Mouse (Mus musculus) intestine, embryonic 16.5 days (tissue): Measurements from ENCODE around the gene Prkn. TPM values are rescaled to one million over a fixed set of nuclear protein-coding genes. Genes with fewer than 3 reads are reported as not detected.
A peak's percentile ranks its signal among the peaks of the same experiment; 100 is the strongest.

Source experiments
- ATAC-seq: fragments of 200-750 bp; cut with Nextera tagmentation; 2 replicates; pipeline ENCODE4 v1.8.0; 2017; ENCODE audit warnings: moderate TSS enrichment, moderate library complexity
- H3K27ac ChIP-seq: fragments of 300-500 bp; sonication (generic); 2 replicates; pipeline ENCODE4 v1.5.1; 2014; ENCODE audit warnings: mild to moderate bottlenecking, low read length
- H3K27me3 ChIP-seq: fragments of 300-500 bp; sonication (generic); replicated peaks from 2 replicates; pipeline ENCODE4 v1.6.1; 2014; ENCODE audit warnings: low read length, control low read depth, mixed read lengths; ENCODE audit not compliant: control insufficient read depth, insufficient read depth
- H3K36me3 ChIP-seq: fragments of 300-500 bp; sonication (generic); 2 replicates; pipeline ENCODE4 v1.6.1; 2014; ENCODE audit warnings: low read length, control low read depth; ENCODE audit not compliant: control insufficient read depth, insufficient read depth
- H3K4me1 ChIP-seq: fragments of 300-500 bp; sonication (generic); 2 replicates; pipeline ENCODE4 v1.6.1; 2014; ENCODE audit warnings: low read length, control low read depth, mixed read lengths; ENCODE audit not compliant: control insufficient read depth, insufficient read depth
- H3K4me2 ChIP-seq: fragments of 300-500 bp; sonication (generic); 2 replicates; pipeline ENCODE4 v1.6.1; 2014; ENCODE audit warnings: low read depth, low read length, control low read depth
- H3K4me3 ChIP-seq: fragments of 300-500 bp; sonication (generic); 2 replicates; pipeline ENCODE4 v1.5.1; 2014; ENCODE audit warnings: mild to moderate bottlenecking, low read length
- H3K9ac ChIP-seq: fragments of 300-500 bp; sonication (generic); 2 replicates; pipeline ENCODE4 v1.6.1; 2014; ENCODE audit warnings: low read depth, low read length
- H3K9me3 ChIP-seq: fragments of 300-500 bp; sonication (generic); 2 replicates; pipeline ENCODE4 v1.6.1; 2016; ENCODE audit warnings: low read length, control low read depth; ENCODE audit not compliant: control insufficient read depth
- WGBS: fragments of 180-500 bp; shearing (Covaris S2); extraction: QIAGEN DNeasy Blood & Tissue Kit; methylation state at CpG from one replicate; pipeline ENCODE4 v1.1.7; 2014; 5-methylcytosine and 5-hydroxymethylcytosine counted together
- polyA plus RNA-seq: library from polyadenylated mRNA; unstranded; fragments of >200 nt; fragmentation: Nextera tagmentation; extraction: Ambion mirVana; gene quantifications from 2 replicates; pipeline ENCODE4 v1.2.1, GENCODE M21; 2015

Gene Prkn
- polyA plus RNA-seq, result 1.2 and 1.3 TPM in 2 replicates

DNA sequence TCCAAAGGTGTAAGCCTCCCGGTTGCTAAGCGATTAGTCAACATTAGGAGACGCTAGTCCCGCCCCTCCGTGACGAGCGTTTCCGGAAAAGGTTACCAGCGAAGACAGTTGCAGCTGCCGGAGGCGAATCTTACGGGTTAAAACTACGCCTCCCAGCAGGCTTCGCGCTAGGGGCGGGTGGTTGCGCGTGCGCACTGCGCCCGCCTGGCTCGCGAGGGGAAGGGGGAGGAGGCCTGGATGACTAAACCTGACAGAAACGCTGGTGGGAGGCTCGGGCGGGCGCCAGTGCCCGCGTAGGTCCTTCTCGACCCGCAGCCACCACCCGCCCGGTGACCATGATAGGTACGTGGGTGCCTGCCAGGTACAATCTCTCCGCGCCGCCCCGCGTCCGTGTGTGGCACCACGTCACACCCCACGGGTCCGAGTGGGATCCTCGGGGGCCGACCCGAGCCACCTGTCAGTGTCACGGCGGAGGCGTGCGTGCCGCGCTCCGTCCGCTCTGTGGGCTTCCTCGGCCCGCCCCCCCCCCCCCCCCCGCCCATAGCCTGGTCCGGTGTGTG, at the start of gene Prkn, which contains the start of gene Pacrg:
Gene Prkn (plus strand): TSS at position 237 of the 560 bp plus-strand sequence.
Gene Pacrg (minus strand): TSS at position 164 of the 560 bp plus-strand sequence.
- under 1% methylated on average over 52 of the region's 58 CpGs for WGBS
- Histone ChIP-seq H3K36me3 (no peaks in the 10 kb centered on the region), H3K27me3 (no peaks in the 10 kb centered on the region), H3K9me3 (no peaks in the 10 kb centered on the region), H3K4me3 (peak within 1 kb of the TSS; percentile 82), H3K4me1 (no peaks in the 10 kb centered on the region), H3K9ac (peak within 1 kb of the TSS; percentile 81), H3K4me2 (peak within 1 kb of the TSS; percentile 95), H3K27ac (no peak within 1 kb of the TSS)
- peak; percentile 99 for ATAC-seq

DNA sequence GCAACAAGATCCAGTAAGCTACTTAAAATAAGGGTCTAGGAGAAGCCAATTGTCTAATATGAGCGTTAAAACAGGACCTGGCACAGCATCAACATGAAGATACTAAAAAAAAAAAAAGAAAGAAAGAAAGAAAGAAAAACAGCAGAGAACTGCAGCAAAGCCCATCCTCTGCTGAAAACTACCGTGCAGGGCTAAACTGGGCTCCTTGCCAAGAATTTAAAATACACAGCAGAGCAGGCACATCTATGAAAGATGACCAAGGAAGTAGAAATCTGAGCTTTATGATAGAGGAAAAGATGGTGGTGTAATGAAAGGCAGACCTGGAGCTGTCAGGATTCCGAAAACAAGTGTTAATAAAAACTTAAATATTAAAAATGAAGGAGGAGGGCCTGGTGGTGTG, 48.5 kb upstream of the Prkn start:
- Histone ChIP-seq H3K4me2 (no peak overlapping the region), H3K36me3 (no peaks in the 10 kb centered on the region), H3K9ac (no peak overlapping the region), H3K4me3 (no peak overlapping the region), H3K9me3 (no peaks in the 10 kb centered on the region), H3K27ac (no peak overlapping the region), H3K4me1 (no peaks in the 10 kb centered on the region), H3K27me3 (no peaks in the 10 kb centered on the region)
- ATAC-seq, result no peak
- 39% methylated on average over 3 of the region's 3 CpGs for WGBS

DNA sequence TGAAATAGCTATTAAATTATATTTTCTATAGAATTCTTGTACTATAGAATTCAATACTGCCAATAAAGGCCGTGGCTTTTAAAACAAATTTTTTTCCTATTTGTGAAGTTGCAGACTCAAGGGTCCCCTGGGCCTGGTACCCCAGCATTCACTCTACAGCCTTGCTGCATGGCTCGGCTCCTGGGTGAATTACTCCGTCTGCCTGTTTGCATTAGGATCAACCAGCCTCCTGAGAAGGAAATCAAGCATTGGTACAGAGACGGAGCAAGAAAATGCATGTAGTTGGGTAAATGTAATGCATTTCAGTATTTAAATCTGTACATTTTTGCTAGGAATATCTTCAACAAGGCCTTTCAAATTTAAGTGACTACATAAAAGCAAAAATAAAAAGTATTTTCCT, 33.5 kb upstream of the Prkn start:
- no peak overlapping the region for H3K4me2 ChIP-seq
- H3K9me3 ChIP-seq, result no peaks in the 10 kb centered on the region
- WGBS, result 75% methylated on average over 4 of the region's 4 CpGs
- H3K36me3 ChIP-seq, result no peaks in the 10 kb centered on the region
- no peaks in the 10 kb centered on the region for H3K27me3 ChIP-seq
- no peak overlapping the region for H3K27ac ChIP-seq
- H3K4me3 ChIP-seq, result no peak overlapping the region
- H3K4me1 ChIP-seq, result no peaks in the 10 kb centered on the region
- no peak for ATAC-seq
- no peak overlapping the region for H3K9ac ChIP-seq

DNA sequence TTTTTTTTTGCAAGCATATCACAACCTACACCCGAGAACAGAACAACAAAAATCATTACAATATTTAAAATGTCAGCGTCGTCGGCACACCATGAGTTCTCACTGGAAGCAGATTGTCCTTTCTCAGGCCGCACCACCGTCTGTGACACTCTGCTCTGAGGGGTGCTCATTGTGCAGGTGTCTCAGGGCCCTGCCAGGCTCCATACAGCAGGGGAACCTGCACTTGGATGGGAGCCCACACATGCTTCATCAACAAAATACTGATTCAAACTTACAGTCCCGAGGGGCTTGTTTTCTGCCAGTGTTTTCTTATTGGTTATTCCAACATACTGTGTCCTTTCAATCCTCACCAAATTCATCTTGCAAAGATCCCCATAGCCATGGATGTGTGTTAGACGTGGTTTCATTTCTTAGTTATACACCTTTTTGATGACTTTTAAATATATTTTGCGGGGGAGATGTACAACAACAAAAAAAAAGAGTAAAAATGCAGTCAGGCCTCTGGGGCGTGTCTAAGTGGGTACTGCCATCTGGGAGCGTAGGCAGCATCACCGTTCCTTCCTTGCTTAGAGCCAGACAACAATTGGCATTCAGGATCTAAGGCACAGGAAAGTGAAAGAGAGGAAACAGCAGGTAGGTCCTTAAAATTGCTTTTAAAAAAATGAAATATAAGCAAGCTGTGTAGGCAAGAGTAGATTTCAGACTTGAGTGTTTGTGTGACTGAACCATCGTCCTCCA, 32.8 kb upstream of the Prkn start:
- H3K9me3 ChIP-seq, result no peaks in the 10 kb centered on the region
- no peak overlapping the region for H3K9ac ChIP-seq
- no peak overlapping the region for H3K27ac ChIP-seq
- ATAC-seq, result no peak
- H3K4me1 ChIP-seq, result no peaks in the 10 kb centered on the region
- H3K4me3 ChIP-seq, result no peak overlapping the region
- H3K27me3 ChIP-seq, result no peaks in the 10 kb centered on the region
- H3K36me3 ChIP-seq, result no peaks in the 10 kb centered on the region
- WGBS, result 86% methylated on average over 13 of the region's 13 CpGs
- no peak overlapping the region for H3K4me2 ChIP-seq

DNA sequence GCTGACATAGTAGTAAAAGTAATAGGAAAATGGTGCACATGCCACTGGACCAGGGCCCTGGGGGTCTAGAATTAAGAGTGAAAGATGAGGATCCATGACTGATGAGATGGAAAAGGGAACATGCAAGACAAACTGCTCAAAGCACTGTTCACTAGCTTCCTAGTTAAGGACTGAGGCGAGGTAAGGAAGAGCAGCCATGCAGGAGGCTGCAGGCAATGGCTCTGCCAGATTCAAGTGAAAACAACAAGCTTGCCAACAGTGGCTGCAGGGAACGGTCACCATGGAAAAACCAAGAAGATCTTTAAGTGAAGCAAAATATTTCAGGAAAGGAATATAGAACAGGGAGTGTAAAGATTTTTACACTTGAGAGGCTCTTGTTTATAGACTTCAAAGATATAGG, 31.6 kb upstream of the Prkn start:
- H3K27ac ChIP-seq, result no peak overlapping the region
- no peaks in the 10 kb centered on the region for H3K4me1 ChIP-seq
- no peak overlapping the region for H3K9ac ChIP-seq
- H3K9me3 ChIP-seq, result no peaks in the 10 kb centered on the region
- no peak for ATAC-seq
- H3K36me3 ChIP-seq, result no peaks in the 10 kb centered on the region
- H3K27me3 ChIP-seq, result no peaks in the 10 kb centered on the region
- H3K4me3 ChIP-seq, result no peak overlapping the region
- H3K4me2 ChIP-seq, result no peak overlapping the region
- WGBS, result 78% methylated on average over 2 of the region's 2 CpGs

DNA sequence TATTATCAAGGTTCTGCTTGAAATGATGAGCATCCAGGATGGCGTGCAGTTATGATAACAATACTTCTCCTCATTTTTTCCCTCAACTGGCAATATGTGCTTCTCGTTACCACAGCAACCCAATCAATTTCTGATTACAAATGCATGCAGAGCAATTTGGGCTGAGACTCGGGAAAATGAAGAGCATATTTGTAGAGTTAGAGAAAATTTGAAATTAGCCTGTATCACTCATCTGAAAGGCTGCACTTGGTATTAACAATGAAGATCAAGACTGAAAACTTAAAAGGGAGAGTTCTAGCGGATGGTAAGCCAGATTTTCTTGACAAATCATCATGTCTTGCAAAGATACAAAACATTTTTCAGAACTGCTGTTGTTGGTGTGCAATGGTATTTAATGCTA, 21.2 kb upstream of the Prkn start:
- Histone ChIP-seq H3K4me2 (no peak overlapping the region), H3K4me1 (no peaks in the 10 kb centered on the region), H3K4me3 (no peak overlapping the region), H3K27me3 (no peaks in the 10 kb centered on the region), H3K9me3 (no peaks in the 10 kb centered on the region), H3K9ac (no peak overlapping the region), H3K36me3 (no peaks in the 10 kb centered on the region), H3K27ac (no peak overlapping the region)
- WGBS, result 69% methylated on average over 4 of the region's 4 CpGs
- no peak for ATAC-seq

DNA sequence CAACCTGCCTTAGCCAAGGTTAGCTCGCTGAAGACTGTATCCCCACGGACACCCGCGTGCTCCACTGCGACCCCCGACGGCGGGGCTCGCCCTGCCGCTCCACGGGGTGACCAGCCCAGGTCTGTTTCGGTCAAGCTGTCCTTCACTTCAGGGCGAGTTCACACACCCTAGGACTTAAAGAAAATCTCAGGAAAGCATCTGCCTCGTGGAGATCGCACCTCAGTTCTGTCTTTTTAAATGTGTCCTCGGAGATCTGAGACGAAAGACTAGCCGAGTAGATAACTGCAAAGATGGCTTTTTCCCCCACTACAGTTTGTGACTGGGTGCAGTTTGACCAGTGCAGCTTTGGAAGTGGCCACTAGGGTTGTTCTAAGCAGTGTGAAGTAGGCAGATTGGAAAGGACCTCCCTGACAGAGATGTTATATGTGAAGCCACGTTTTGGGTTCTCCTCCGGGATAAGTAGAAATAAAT, 582 bp downstream of the Prkn start:
- Histone ChIP-seq H3K27ac (no peak overlapping the region), H3K4me2 (peak overlapping the region; percentile 95), H3K9me3 (no peaks in the 10 kb centered on the region), H3K9ac (peak overlapping the region; percentile 81), H3K4me3 (peak overlapping the region; percentile 82), H3K27me3 (no peaks in the 10 kb centered on the region), H3K4me1 (no peaks in the 10 kb centered on the region), H3K36me3 (no peaks in the 10 kb centered on the region)
- WGBS, result 2% methylated on average over 20 of the region's 20 CpGs
- peak; percentile 66 for ATAC-seq

DNA sequence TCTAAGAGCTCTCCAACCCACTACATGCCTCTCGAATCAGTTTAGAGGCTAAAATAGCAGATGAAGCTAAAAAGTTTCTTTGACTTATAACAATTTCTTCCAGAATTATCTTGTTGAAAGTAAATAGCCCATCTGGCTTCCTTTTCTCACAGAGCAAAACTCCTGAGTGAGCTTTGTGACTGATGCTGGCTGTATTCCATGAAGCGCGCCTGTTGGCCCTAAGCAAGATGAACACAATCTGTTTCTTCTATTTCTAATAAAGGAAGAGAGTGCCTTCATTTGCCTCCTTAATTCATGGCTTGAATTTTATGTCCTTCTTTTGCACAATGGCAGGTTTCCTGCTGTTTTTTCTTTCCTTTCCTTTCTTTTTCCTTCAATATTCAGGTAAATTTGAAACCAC, 14.0 kb downstream of the Prkn start:
- Histone ChIP-seq H3K4me1 (no peaks in the 10 kb centered on the region), H3K36me3 (no peaks in the 10 kb centered on the region), H3K27me3 (no peaks in the 10 kb centered on the region), H3K4me2 (no peak overlapping the region), H3K27ac (no peak overlapping the region), H3K4me3 (no peak overlapping the region), H3K9me3 (no peaks in the 10 kb centered on the region), H3K9ac (no peak overlapping the region)
- 89% methylated on average over 3 of the region's 3 CpGs for WGBS
- ATAC-seq, result no peak

DNA sequence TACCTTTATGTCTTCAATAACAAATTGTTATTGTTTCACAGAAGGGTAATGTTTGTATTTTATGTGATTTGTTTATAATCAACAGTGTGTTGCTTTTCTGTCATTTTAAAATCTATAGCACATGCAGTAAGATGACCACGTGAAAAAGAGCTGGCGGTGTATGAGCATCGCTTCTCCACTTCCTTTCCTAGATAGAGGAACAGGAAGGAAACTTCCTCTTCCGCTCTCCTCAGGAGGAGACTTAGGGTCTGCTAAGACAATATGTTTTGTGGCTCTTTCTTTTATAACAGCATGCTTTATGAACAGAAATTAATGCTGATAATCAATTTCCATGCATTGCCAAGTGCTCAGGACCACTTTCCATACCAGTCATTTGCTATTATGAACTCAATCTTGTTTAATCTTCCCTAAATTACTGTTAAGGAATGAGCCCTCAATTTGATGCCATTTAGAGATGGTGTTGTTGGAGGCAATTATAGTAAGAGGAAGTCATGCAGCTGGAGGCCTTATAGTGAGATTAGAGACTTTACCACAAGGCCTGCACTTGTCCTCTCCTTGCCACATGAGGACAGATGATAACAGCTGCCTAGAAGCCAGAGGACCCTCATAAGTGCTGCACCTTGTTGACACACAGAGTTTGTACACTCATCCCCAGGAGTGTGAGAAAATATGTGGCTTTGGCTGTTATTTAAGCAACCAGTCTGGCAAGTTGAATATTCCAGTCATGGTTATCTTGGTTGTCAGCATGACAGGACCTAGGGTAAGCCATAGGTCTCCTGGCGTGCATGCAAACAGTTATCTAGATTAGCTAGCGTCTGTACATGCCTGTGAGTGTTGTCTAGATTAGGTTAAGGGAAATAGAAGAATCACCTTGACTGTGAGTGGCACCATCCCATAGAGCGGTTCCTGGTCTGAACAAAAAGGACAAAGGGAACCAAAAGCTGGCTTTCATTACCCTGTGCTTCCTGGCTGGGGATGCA, 34.3 kb downstream of the Prkn start:
- Histone ChIP-seq H3K4me2 (no peak overlapping the region), H3K27ac (no peak overlapping the region), H3K27me3 (no peaks in the 10 kb centered on the region), H3K4me3 (no peak overlapping the region), H3K4me1 (no peaks in the 10 kb centered on the region), H3K36me3 (no peaks in the 10 kb centered on the region), H3K9me3 (no peaks in the 10 kb centered on the region), H3K9ac (no peak overlapping the region)
- 81% methylated on average over 7 of the region's 7 CpGs for WGBS
- ATAC-seq, result no peak
